8 mouse cellular contexts compared by ENCODE assay signal in the genomic region with DNA sequence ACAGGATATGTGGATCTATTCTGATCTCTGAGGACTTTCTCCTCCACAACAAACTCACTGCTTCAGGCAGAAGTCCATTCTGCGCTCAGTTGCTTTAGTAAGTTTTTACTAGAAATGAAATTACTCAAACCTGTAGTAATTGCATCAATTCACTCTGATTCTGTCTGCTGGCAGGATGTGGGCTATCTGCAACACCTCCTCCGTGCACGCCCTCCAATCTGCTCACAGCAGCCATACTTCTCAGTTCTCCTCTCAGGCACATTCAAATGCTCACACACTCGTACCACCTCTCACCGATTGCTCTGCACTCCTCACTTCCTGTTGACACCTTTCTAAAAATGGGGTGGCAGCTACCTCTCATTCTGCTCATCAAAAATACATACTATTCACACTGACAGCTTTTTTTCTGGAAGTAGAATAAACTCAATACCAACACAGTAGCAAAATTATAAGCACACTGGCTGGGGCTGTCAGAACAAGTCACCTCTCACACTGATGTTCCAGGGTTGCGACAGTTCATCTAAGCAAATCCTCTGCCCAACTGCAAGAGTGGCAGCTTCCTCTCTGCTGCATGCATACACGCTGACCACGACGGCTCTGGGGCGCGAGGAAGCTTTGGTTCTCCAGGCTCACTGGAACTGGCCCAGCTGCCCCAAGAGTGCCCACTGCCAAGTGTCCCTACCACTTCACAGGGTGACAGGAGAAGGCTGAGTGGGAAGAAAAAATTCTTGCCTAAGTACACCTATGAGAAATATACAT.
A peak's percentile ranks its signal among the peaks of the same experiment; 100 is the strongest.
DNase-seq lines count a peak whose midpoint lies in the region.

No protein-coding gene starts in this region.

- peak; percentile 32 to 47 for DNase-seq in cerebellum, postnatal 10 days
- no peak for DNase-seq in cerebellum, adult 11 months
- peak; percentile 71 for DNase-seq in right cerebral cortex, adult 18-20 months
- DNase-seq in right cerebral cortex, postnatal 4 days = no peak
- DNase-seq in naive thymus-derived CD4-positive, alpha-beta T cell, adult 2 months (ENCODE audit: low read depth) = peak; percentile 90
- DNase-seq in thymus, postnatal 36 days = peak; percentile 57 to 71
- DNase-seq in cerebellum, adult 9-10 months = no peak
- DNase-seq in urinary bladder, postnatal 25 days (ENCODE audit: low spot score) = no peak

Comparison
In these comparisons a context has a peak if more than half of its experiments do, and no peak if none do; other contexts are left out.
1. DNase-seq: peak in cerebellum, postnatal 10 days (2 of 2), right cerebral cortex, adult 18-20 months (single experiment), naive thymus-derived CD4-positive, alpha-beta T cell, adult 2 months (single experiment) and thymus, postnatal 36 days (2 of 2); none in cerebellum, adult 11 months (single experiment), right cerebral cortex, postnatal 4 days (single experiment), cerebellum, adult 9-10 months (single experiment) and urinary bladder, postnatal 25 days (single experiment).